Mouse (Mus musculus) liver, adult 2 months (tissue): Measurements from ENCODE around the gene Tgfbr3.

Source experiments
- CTCF ChIP-seq: fragments of 200-500 bp; IDR thresholded peaks from 2 replicates; pipeline ENCODE4 v1.5.1; 2011; ENCODE audit warnings: low read depth, low read length, control low read depth
- POLR2A ChIP-seq: fragments of 200-500 bp; IDR thresholded peaks from 2 replicates; pipeline ENCODE4 v1.6.1; 2011; ENCODE audit warnings: low read length, control low read depth; ENCODE audit not compliant: insufficient read depth; ENCODE audit errors: extremely low read depth

DNA sequence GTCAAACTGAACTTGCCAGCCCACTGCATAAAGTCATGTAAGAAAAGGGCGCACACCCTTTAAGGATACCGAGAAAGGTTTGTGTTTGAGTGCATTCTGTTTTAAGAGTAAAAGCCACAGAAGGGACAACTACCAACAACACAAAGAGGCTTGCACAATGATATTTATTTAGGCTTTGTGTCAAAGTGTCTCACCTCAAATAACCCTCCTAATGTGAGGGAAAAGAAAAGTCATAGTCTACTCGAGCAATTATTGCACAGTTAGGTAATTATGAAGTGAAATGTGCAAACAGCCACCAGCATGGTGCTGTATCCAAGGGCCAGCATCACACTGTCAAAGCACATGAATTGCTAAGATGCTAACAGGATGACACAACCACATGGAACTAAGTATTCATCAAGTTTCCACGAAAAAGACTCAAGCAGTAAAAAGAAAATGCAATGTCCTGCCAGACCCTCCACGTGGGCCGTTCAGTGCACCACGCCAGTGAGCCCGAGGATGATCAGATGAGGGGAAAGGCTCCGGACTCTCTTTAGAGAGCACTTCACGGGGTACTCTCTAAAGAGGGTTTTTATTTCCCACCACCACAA lies 5.4 kb downstream of the Tgfbr3 start:
- no peak for TF ChIP-seq CTCF
- no peak for TF ChIP-seq POLR2A
